Mouse (Mus musculus) heart, postnatal 0 days (tissue): ENCODE measurements around the gene B4galnt4.

Experiments used
- CTCF ChIP-seq: IDR thresholded peaks from 2 replicates; pipeline ENCODE4 v1.5.1; 2016; ENCODE audit warnings: antibody characterized with exemption, control low read depth, low read depth
- EP300 ChIP-seq: IDR thresholded peaks from 2 replicates; pipeline ENCODE4 v1.6.1; 2016; ENCODE audit warnings: antibody characterized with exemption, low read depth

- TF ChIP-seq CTCF (no peak), EP300 (no peak)
Measured at GRCm38 (mm10) chr7:141042539-141042938, 18.4 kb upstream of the B4galnt4 start.
